Comparison of ENCODE assay signal across 17 mouse cellular contexts in genomic region chr7:134771314-134771713, GRCm38 (mm10).
"Had no signal": no experiment of that assay in that cellular context is flagged by ENCODE, and none has a peak within 500 bp of the region (broad histone marks: within the 10 kb centered on the region; RNA-seq: fewer than 3 reads in every experiment).

No protein-coding gene starts in this region.

- DNase-seq: lung, adult 2 months; lung, postnatal 14 days; lung, postnatal 36 days; right cerebral cortex, postnatal 14 days; thymus, adult 2 months; thymus, postnatal 36 days had no signal

- H3K9me3 ChIP-seq: lung, embryonic 15.5 days; megakaryocyte, embryonic 14.5 days; neural tube, embryonic 13.5 days; neural tube, embryonic 15.5 days; stomach, embryonic 15.5 days had no signal

- ATAC-seq: lung, postnatal 0 days; midbrain, embryonic 16.5 days had no signal

- H3K27me3 ChIP-seq: lung, embryonic 15.5 days; megakaryocyte, embryonic 14.5 days; neural tube, embryonic 13.5 days; neural tube, embryonic 15.5 days; stomach, embryonic 15.5 days had no signal

- H3K4me2 ChIP-seq: lung, embryonic 15.5 days; midbrain, embryonic 11.5 days; neural tube, embryonic 13.5 days; neural tube, embryonic 15.5 days; stomach, embryonic 15.5 days had no signal

- H3K36me3 ChIP-seq: neural tube, embryonic 13.5 days; neural tube, embryonic 15.5 days had no signal

- H3K9ac ChIP-seq: lung, embryonic 15.5 days; neural tube, embryonic 13.5 days; neural tube, embryonic 15.5 days; stomach, embryonic 15.5 days had no signal

- H3K4me1 ChIP-seq: lung, embryonic 15.5 days; stomach, embryonic 15.5 days had no signal

- H3K27ac ChIP-seq: lung, embryonic 15.5 days; macrophage; neural tube, embryonic 13.5 days; neural tube, embryonic 15.5 days; stomach, embryonic 15.5 days; stomach, postnatal 0 days had no signal

- H3K4me3 ChIP-seq: lung, embryonic 15.5 days; megakaryocyte, embryonic 14.5 days; myocyte; neural tube, embryonic 13.5 days; neural tube, embryonic 15.5 days; stomach, embryonic 15.5 days had no signal
